Mouse (Mus musculus) stomach, postnatal 0 days (tissue): ENCODE results near the gene Foxn3.

Experiments used
- CTCF ChIP-seq: IDR thresholded peaks from 2 replicates; pipeline ENCODE4 v1.5.1; 2016; ENCODE audit warnings: antibody characterized with exemption, low read depth, mild to moderate bottlenecking, moderate library complexity
- EP300 ChIP-seq: optimal IDR thresholded peaks from 2 replicates; pipeline ENCODE3; 2016; ENCODE audit warnings: antibody characterized with exemption

- TF ChIP-seq CTCF (no peak), EP300 (no peak)
Observed at GRCm38 (mm10) chr12:99332144-99332807, 231.1 kb downstream of the Foxn3 start.
